Mouse (Mus musculus): Measurements from ENCODE around the gene Pgm2l1. TPM values are rescaled to one million over a fixed set of nuclear protein-coding genes. Genes with fewer than 3 reads are reported as not detected.

The Pgm2l1 gene
- total and polyA plus RNA-seq, 2 experiments from 2014 or later, result 46.2 to 188 TPM

DNA sequence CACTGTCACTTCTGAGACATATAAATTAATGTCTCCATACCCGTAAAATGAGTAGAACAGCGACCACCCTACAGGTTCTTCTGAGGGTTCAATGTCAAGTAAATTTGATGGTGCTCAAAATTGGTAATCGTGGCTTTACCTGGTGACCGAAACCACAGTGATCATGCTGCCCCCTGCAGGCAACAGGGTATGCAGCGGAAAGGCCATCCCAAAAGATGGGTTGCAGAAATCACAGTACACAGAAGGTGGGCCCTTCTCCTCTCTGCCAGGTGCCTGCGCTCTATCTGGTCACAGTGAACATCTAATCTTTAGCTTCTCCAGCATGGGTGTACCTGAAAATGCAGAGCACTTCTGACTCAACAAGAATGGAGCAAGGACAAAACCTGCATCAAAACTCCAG is 98.3 kb downstream of the Pgm2l1 start:
- TF ChIP-seq CTCF (IDR thresholded peaks at IDR 0.05), result peak; percentile 90
- no peak overlapping the region for H3K4me2 ChIP-seq (ENCODE audit: low read depth, low read length, poor library complexity, severe bottlenecking)
- no peak overlapping the region for H3K27ac ChIP-seq (ENCODE audit: low read depth, low read length)
- DNase-seq (ENCODE audit: low spot score) (peak; percentile 56), ATAC-seq (ENCODE audit: low FRiP score) (no peak)
- no peaks in the 10 kb centered on the region for H3K27me3 ChIP-seq (ENCODE audit: insufficient read depth, low read length)
- no peaks in the 10 kb centered on the region for H3K9me3 ChIP-seq (ENCODE audit: low read length)
- no peak overlapping the region for H3K9ac ChIP-seq (replicated peaks; ENCODE audit: low read length, poor library complexity, severe bottlenecking)
- no peaks in the 10 kb centered on the region for H3K4me1 ChIP-seq (ENCODE audit: insufficient read depth, low read length)
- H3K4me3 ChIP-seq (ENCODE audit: low read depth, low read length), result no peak overlapping the region
- H3K36me3 ChIP-seq (ENCODE audit: insufficient read depth, low read length), result peaks cover 25% of the 10 kb centered on the region
- WGBS, result 72% methylated on average over 6 of the region's 6 CpGs

DNA sequence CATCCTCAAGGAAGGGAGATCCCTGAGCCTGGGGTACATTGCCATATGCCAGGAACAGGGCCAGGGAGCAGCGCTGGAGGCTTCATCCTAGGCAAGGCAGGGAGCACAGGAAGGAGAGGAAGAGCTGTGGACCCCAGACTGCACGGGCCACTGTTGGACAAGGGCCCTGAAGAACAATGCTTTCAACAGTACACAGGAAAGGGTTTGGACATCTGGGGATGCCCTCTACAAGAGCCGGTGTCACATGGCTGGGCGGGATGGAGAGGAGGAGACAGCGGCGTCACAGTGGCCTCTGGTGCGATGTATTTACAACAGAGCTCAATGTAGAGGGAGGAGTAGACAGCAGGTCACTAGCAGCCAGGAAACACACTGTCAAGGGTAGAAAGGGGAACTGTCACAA is 100.3 kb downstream of the Pgm2l1 start:
- Histone ChIP-seq H3K4me2 (ENCODE audit: low read depth, low read length, poor library complexity, severe bottlenecking) (no peak overlapping the region), H3K27me3 (ENCODE audit: insufficient read depth, low read length) (no peaks in the 10 kb centered on the region), H3K4me3 (ENCODE audit: low read depth, low read length) (no peak overlapping the region), H3K27ac (ENCODE audit: low read depth, low read length) (no peak overlapping the region), H3K36me3 (ENCODE audit: insufficient read depth, low read length) (peaks cover 43% of the 10 kb centered on the region), H3K4me1 (ENCODE audit: insufficient read depth, low read length) (no peaks in the 10 kb centered on the region), H3K9ac (replicated peaks; ENCODE audit: low read length, poor library complexity, severe bottlenecking) (no peak overlapping the region), H3K9me3 (ENCODE audit: low read length) (no peaks in the 10 kb centered on the region)
- DNase-seq (ENCODE audit: low spot score), result no peak
- ATAC-seq (ENCODE audit: low FRiP score), result no peak
- TF ChIP-seq CTCF (IDR thresholded peaks at IDR 0.05), result no peak
- 94% methylated on average over 7 of the region's 7 CpGs for WGBS

Other genes with a start within 250 kb of the Pgm2l1 start
- gene Rnf169, start 246.9 kb upstream of the Pgm2l1 start, total RNA-seq (2014; rRNA removed), result 17.1 and 18.8 TPM in 2 replicates
- 3.1 and 3.6 TPM in 2 replicates for gene Rnf169, start 246.9 kb upstream of the Pgm2l1 start, polyA plus RNA-seq (2015; fragmentation: Nextera tagmentation; extraction: Ambion mirVana)
- gene Chrdl2, start 221.2 kb upstream of the Pgm2l1 start, total RNA-seq (2014; rRNA removed), result 1.7 TPM in 1 of 2 replicates, not detected in the other
- gene Chrdl2, start 221.2 kb upstream of the Pgm2l1 start, polyA plus RNA-seq (2015; fragmentation: Nextera tagmentation; extraction: Ambion mirVana), result 0.21 and 0.23 TPM in 2 replicates
- gene Pold3, start 105.8 kb upstream of the Pgm2l1 start, total RNA-seq (2014; rRNA removed), result 35.5 and 37.7 TPM in 2 replicates
- 40.5 and 42.6 TPM in 2 replicates for gene Pold3, start 105.8 kb upstream of the Pgm2l1 start, polyA plus RNA-seq (2015; fragmentation: Nextera tagmentation; extraction: Ambion mirVana)
- 15.5 and 16.6 TPM in 2 replicates for gene Lipt2, start 68.1 kb upstream of the Pgm2l1 start, total RNA-seq (2014; rRNA removed)
- gene Lipt2, start 68.1 kb upstream of the Pgm2l1 start, polyA plus RNA-seq (2015; fragmentation: Nextera tagmentation; extraction: Ambion mirVana), result 17.1 and 19.5 TPM in 2 replicates
- not detected in 2 replicates for gene Kcne3, start 50.9 kb upstream of the Pgm2l1 start, total RNA-seq (2014; rRNA removed)
- gene Kcne3, start 50.9 kb upstream of the Pgm2l1 start, polyA plus RNA-seq (2015; fragmentation: Nextera tagmentation; extraction: Ambion mirVana), result 0.27 TPM in 1 of 2 replicates, not detected in the other
- gene P4ha3, start 58.1 kb downstream of the Pgm2l1 start, total RNA-seq (2014; rRNA removed), result 6.4 and 7.7 TPM in 2 replicates
- gene P4ha3, start 58.1 kb downstream of the Pgm2l1 start, polyA plus RNA-seq (2015; fragmentation: Nextera tagmentation; extraction: Ambion mirVana), result 2.6 and 3.9 TPM in 2 replicates
- gene C2cd3, start 144.8 kb downstream of the Pgm2l1 start, total RNA-seq (2014; rRNA removed), result 22.2 and 26.6 TPM in 2 replicates
- 8.1 and 8.5 TPM in 2 replicates for gene C2cd3, start 144.8 kb downstream of the Pgm2l1 start, polyA plus RNA-seq (2015; fragmentation: Nextera tagmentation; extraction: Ambion mirVana)
- gene Ppme1, start 144.9 kb downstream of the Pgm2l1 start, total RNA-seq (2014; rRNA removed), result 159 and 172 TPM in 2 replicates
- 149 and 161 TPM in 2 replicates for gene Ppme1, start 144.9 kb downstream of the Pgm2l1 start, polyA plus RNA-seq (2015; fragmentation: Nextera tagmentation; extraction: Ambion mirVana)
- gene Ucp3, start 245.6 kb downstream of the Pgm2l1 start, total RNA-seq (2014; rRNA removed), result not detected in 2 replicates
- gene Ucp3, start 245.6 kb downstream of the Pgm2l1 start, polyA plus RNA-seq (2015; fragmentation: Nextera tagmentation; extraction: Ambion mirVana), result 0.06 and 0.16 TPM in 2 replicates

All from midbrain, postnatal 0 days (tissue).